Mouse (Mus musculus): ENCODE results near the gene Glrx.

Glrx gene

GRCm38 (mm10) chr13:75883792-75884191 is 44.1 kb downstream of the Glrx start:
- in situ Hi-C loops (cut with MboI), result loop anchor here (10.0 kb wide), 1 partner anchor 659 kb away; no protein-coding TSS in a partner anchor

GRCm38 (mm10) chr13:75891868-75892267 is 52.2 kb downstream of the Glrx start:
- in situ Hi-C loops (cut with MboI), result no loop called here

DNA sequence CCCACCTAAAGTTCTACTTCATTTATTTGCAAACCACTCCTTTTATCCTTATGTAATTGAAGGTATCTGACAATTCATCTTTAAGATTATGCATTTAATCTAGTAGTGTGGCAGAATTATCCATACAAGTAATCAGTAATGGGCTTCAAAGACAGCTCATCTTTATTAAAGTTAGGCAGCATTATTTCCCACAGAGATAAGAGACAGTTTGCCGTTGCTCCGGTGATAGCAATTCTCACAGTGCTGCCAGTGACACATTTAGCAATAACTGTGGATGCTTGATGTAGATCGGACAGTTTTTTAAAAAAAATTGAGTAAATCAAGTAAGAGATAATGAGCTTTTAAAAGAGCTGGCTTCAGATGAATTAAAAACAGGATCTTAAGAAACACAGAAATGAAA is 52.6 kb downstream of the Glrx start:
- in situ Hi-C loops (cut with MboI), result no loop called here

DNA sequence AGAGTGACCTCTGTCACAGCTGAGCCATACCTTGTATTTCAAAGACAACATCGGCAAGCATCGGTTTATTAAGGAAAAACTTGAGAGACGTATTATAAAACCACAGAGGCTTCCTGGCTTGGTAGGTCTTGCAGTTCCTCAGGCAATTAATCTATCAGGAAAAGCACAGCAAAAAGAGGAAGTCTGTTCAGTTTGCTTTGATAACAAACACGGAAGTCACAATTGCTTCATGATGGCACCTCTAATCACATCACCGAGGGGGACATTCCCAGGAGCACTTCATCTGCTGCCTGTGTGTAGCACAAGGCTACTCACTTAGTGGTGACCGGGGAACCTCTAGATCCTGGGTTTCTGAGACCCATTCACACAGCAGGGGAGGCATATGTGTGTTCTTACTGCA is 53.2 kb downstream of the Glrx start:
- in situ Hi-C loops (cut with MboI), result no loop called here

All from mature B cell (primary cell).